Mouse (Mus musculus): ENCODE data around the gene Gcnt4.
"Not testable (repeated sequence)": the region's sequence is repeated elsewhere in the genome, so short reads cannot be mapped to it uniquely, and the experiment has no call there.

The Gcnt4 gene

GRCm38 (mm10) chr13:96923999-96924961 lies at the start of gene Gcnt4:
Gcnt4 (plus strand) TSS chr13:96924689.
- no peak for DNase-seq

GRCm38 (mm10) chr13:96878220-96879057 lies 46.0 kb upstream of the Gcnt4 start:
- DNase-seq: no peak

- no peak for DNase-seq
Observed at GRCm38 (mm10) chr13:96884534-96884933, 40.0 kb upstream of the Gcnt4 start.

GRCm38 (mm10) chr13:96889985-96890384 lies 34.5 kb upstream of the Gcnt4 start:
- DNase-seq: no peak

- DNase-seq: no peak
Observed at GRCm38 (mm10) chr13:96895144-96895543, 29.3 kb upstream of the Gcnt4 start.

GRCm38 (mm10) chr13:96906717-96907116 lies 17.8 kb upstream of the Gcnt4 start:
- no peak for DNase-seq

GRCm38 (mm10) chr13:96911202-96911601 lies 13.3 kb upstream of the Gcnt4 start:
- DNase-seq: no peak

GRCm38 (mm10) chr13:96923134-96923533 lies 1.4 kb upstream of the Gcnt4 start:
- not testable (repeated sequence) for DNase-seq

GRCm38 (mm10) chr13:96924985-96925745 lies 676 bp downstream of the Gcnt4 start:
- DNase-seq: no peak

- no peak for DNase-seq
Observed at GRCm38 (mm10) chr13:96925991-96926725, 1.7 kb downstream of the Gcnt4 start.

- no peak for DNase-seq
Observed at GRCm38 (mm10) chr13:96927781-96928180, 3.3 kb downstream of the Gcnt4 start.

GRCm38 (mm10) chr13:96928432-96929039 lies 4.0 kb downstream of the Gcnt4 start:
- no peak for DNase-seq

- DNase-seq: no peak
Observed at GRCm38 (mm10) chr13:96932745-96933144, 8.3 kb downstream of the Gcnt4 start.

- no peak for DNase-seq
Observed at GRCm38 (mm10) chr13:96933367-96933766, 8.9 kb downstream of the Gcnt4 start.

- DNase-seq: no peak
Observed at GRCm38 (mm10) chr13:96936173-96936777, 11.8 kb downstream of the Gcnt4 start.

- DNase-seq: no peak
Observed at GRCm38 (mm10) chr13:96937059-96937558, 12.6 kb downstream of the Gcnt4 start.

- no peak for DNase-seq
Observed at GRCm38 (mm10) chr13:96939680-96940079, 15.2 kb downstream of the Gcnt4 start.

- not testable (repeated sequence) for DNase-seq
Observed at GRCm38 (mm10) chr13:96941481-96941880, 17.0 kb downstream of the Gcnt4 start.

GRCm38 (mm10) chr13:96943571-96943970 lies 19.1 kb downstream of the Gcnt4 start:
- DNase-seq: peak; percentile 7

- DNase-seq: no peak
Observed at GRCm38 (mm10) chr13:96945748-96946147, 21.3 kb downstream of the Gcnt4 start.

GRCm38 (mm10) chr13:96947722-96948121 lies 23.2 kb downstream of the Gcnt4 start:
- no peak for DNase-seq
